Mouse (Mus musculus) embryonic fibroblast, embryonic 13.5 days (primary cell): ENCODE measurements around the gene Far1. TPM values are rescaled to one million over a fixed set of nuclear protein-coding genes. Genes with fewer than 3 reads are reported as not detected.
A peak's percentile ranks its signal among the peaks of the same experiment; 100 is the strongest.

Experiments used
- H3K27ac ChIP-seq: 2 replicates; pipeline ENCODE4 v1.5.1; 2012; ENCODE audit warnings: low read length, control low read depth, inconsistent platforms; ENCODE audit not compliant: insufficient read depth
- H3K4me1 ChIP-seq: 2 replicates; pipeline ENCODE4 v1.6.1; 2011; ENCODE audit warnings: low read length; ENCODE audit not compliant: control insufficient read depth, insufficient read depth
- H3K4me3 ChIP-seq: 2 replicates; pipeline ENCODE4 v1.5.1; 2011; ENCODE audit warnings: mild to moderate bottlenecking, control low read depth, low read length; ENCODE audit not compliant: insufficient read depth
- CTCF ChIP-seq: IDR thresholded peaks from 2 replicates; pipeline ENCODE4 v1.5.1; 2011; ENCODE audit warnings: mild to moderate bottlenecking, control low read depth, low read length, moderate library complexity, borderline replicate concordance; ENCODE audit not compliant: insufficient read depth
- POLR2A ChIP-seq: IDR thresholded peaks from 2 replicates; pipeline ENCODE4 v1.6.1; 2011; ENCODE audit warnings: low read depth, mild to moderate bottlenecking, control low read depth, low read length, moderate library complexity
- polyA plus RNA-seq: library from polyadenylated mRNA; stranded (reverse); fragments of >200 nt; gene quantifications from 2 replicates; pipeline ENCODE4 v1.2.4, GENCODE M21; 2011; ENCODE audit warnings: low read depth; ENCODE audit not compliant: missing spikeins, insufficient read length

Far1 gene
- 143 and 145 TPM in 2 replicates for polyA plus RNA-seq

DNA sequence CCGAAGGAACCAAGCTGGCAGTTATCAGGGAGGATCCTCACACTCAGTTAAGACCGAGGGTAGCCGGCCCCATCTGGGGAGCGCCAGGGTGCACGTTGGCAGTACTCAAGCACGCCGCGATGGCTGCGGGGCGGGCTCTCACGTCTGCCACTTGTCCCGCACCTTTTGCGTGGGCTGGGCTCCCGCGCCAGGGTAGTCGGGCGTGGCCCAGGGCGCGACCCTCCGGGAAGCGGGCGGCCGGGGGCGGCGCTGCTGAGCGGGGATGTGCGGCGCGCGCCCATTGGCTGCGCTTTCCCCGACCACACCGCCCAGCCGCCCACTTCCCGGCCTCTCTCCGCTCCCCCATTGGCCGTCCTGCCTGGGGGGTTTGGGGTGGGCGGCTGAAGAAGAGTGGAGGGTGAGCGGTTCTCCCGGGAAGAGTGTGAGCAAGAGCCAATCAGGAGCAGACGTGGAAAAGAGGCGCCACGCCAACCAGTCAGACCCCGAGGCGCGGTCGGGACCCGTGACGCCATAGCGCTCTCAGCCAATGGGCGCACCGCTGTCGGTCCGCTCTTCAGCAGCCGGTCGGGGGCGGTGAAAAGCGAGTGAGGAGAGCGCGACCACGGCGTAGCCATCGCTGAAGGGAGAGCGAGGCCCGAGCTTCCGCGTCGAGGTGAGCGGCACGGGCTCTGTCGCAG lies at the start of gene Far1:
Gene Far1 (plus strand): TSS at position 549 of the 677 bp plus-strand sequence.
- 0 out of 2 replicates have a peak, but pooled peaks cover 2% of the 10 kb centered on the region for H3K4me1 ChIP-seq
- TF ChIP-seq CTCF: no peak
- peak; percentile 94 for TF ChIP-seq POLR2A
- peak within 1 kb of the TSS; percentile 61 for H3K27ac ChIP-seq
- H3K4me3 ChIP-seq: peak within 1 kb of the TSS; percentile 86

DNA sequence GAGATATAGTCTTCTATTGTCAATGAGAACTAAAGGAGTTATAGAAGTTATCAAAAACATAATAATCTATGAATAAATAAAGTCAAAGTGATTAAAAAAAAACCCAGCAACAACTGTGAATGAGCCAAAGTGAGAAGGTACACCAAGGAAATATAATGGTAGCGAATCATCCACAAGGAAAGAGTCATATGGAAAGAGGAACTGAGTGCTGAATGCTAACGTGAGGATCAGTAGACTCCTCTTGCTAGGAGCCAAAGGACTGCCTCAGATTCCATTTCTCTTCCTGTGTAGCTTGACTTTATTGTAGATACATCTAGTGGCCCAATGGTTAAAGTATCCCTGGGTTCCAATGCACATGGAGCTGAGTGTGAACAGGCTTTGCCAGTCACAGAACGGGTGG lies 45.3 kb upstream of the Far1 start:
- no peak for TF ChIP-seq CTCF
- TF ChIP-seq POLR2A: no peak
- Histone ChIP-seq H3K27ac (no peak overlapping the region), H3K4me3 (no peak overlapping the region), H3K4me1 (no peaks in the 10 kb centered on the region)

GRCm38 (mm10) chr7:113470671-113471070 lies 43.0 kb upstream of the Far1 start:
- Histone ChIP-seq H3K4me3 (no peak overlapping the region), H3K4me1 (no peaks in the 10 kb centered on the region), H3K27ac (no peak overlapping the region)
- no peak for TF ChIP-seq CTCF
- TF ChIP-seq POLR2A: no peak

GRCm38 (mm10) chr7:113471653-113472052 lies 42.0 kb upstream of the Far1 start:
- H3K4me3 ChIP-seq: no peak overlapping the region

DNA sequence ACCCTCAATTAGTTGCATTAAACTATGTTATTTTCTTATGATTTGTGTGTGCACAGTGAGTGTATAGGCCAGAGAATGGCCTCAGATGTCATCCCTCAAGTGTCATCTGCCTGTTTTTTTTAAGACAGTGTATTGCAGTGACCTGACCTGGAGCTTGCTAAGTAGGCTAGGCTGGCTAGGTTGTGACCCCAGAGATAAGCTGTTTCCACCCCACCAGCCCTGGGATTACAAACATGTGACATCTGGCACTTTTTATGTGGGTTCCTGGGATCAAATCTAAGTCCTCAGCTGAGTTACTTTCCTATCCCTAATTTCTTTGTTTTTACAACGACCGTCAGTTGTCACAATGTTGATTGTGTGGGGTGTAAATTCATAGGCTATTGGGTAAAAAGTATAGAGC lies 17.8 kb upstream of the Far1 start:
- Histone ChIP-seq H3K4me3 (no peak overlapping the region), H3K27ac (no peak overlapping the region), H3K4me1 (peaks cover 2% of the 10 kb centered on the region; the same call in 1 of the 2 replicates)
- no peak for TF ChIP-seq POLR2A
- no peak for TF ChIP-seq CTCF

More at GRCm38 (mm10) chr7:113471653-113472052, 42.0 kb upstream of the Far1 start:
- no peaks in the 10 kb centered on the region for H3K4me1 ChIP-seq
- no peak overlapping the region for H3K27ac ChIP-seq
- TF ChIP-seq POLR2A: no peak

GRCm38 (mm10) chr7:113498413-113498812 lies 15.2 kb upstream of the Far1 start:
- TF ChIP-seq POLR2A: no peak
- no peak for TF ChIP-seq CTCF
- H3K27ac ChIP-seq: no peak overlapping the region
- peaks cover 9% of the 10 kb centered on the region for H3K4me1 ChIP-seq
- no peak overlapping the region for H3K4me3 ChIP-seq

- no peak for TF ChIP-seq CTCF
- no peak for TF ChIP-seq POLR2A
- Histone ChIP-seq H3K27ac (no peak overlapping the region), H3K4me3 (no peak overlapping the region), H3K4me1 (peaks cover 9% of the 10 kb centered on the region)
Observed at GRCm38 (mm10) chr7:113499821-113500220, 13.8 kb upstream of the Far1 start.

- TF ChIP-seq CTCF: no peak
- TF ChIP-seq POLR2A: no peak
- Histone ChIP-seq H3K4me1 (peaks cover 9% of the 10 kb centered on the region), H3K4me3 (no peak overlapping the region), H3K27ac (no peak overlapping the region; the same call in 1 of the 2 replicates)
Observed at GRCm38 (mm10) chr7:113502453-113502852, 11.2 kb upstream of the Far1 start.

GRCm38 (mm10) chr7:113505047-113505446 lies 8.6 kb upstream of the Far1 start:
- H3K4me3 ChIP-seq: no peak overlapping the region
- no peak overlapping the region for H3K27ac ChIP-seq
- no peak for TF ChIP-seq POLR2A
- TF ChIP-seq CTCF: no peak
- peaks cover 9% of the 10 kb centered on the region for H3K4me1 ChIP-seq

DNA sequence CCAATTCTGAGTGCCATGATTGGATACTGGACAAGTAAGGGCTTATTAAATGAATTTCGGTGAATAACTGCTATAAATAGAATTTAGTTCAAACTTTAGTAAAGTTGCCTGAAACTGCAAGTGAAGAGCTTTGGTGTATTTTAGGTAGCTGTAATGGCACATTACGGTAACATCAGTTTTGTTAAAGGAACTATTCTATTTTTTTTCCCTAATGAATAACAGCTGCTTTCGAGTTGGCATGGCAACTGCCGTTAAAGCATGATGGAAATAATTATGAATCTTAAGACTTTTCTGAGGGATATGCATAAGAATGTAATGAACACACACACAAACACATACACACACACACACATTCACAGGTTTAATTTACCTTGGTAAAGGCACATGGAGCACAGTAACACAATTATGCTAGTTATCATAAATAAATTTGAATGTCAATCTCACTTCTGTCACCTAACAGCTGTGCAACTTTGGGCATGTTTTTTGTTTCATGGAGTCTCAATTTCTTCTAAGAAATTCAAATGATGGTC lies 8.1 kb upstream of the Far1 start:
- TF ChIP-seq CTCF (no peak), POLR2A (no peak)
- Histone ChIP-seq H3K4me1 (peaks cover 9% of the 10 kb centered on the region), H3K4me3 (no peak overlapping the region), H3K27ac (no peak overlapping the region)

DNA sequence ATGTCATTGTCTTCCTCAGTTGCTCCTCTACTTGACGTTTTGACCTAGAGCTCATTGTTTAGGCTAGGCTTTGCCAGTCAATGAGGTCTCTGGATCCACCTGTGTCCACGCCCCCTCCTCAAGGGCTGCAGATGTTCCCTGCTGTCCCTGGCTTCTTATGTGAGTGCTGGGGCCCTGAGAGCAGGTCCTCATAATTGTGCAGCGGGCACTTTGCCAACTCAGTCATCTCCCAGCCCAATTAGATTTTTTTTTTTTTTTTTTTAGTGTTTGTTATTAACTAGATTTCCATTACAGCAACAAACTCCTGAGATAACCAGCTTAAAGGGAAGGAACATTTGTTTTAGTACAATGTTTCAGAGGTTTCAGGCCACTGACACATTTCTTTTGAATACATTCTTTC lies 5.8 kb upstream of the Far1 start:
- TF ChIP-seq CTCF (no peak), POLR2A (no peak)
- no peak overlapping the region for H3K4me3 ChIP-seq
- no peak overlapping the region for H3K27ac ChIP-seq
- H3K4me1 ChIP-seq: 0 out of 2 replicates have a peak, but pooled peaks cover 2% of the 10 kb centered on the region
